Mouse (Mus musculus) adrenal gland, postnatal 36 days (tissue): Measurements from ENCODE around the gene Lrrc42. TPM values are rescaled to one million over a fixed set of nuclear protein-coding genes. Genes with fewer than 3 reads are reported as not detected.
A peak's percentile ranks its signal among the peaks of the same experiment; 100 is the strongest.

Experiments used
- DNase-seq, 2 experiments: peaks; one replicate each; pipeline ENCODE4 v3.0.0; 2021; ENCODE audit warnings: mixed read lengths in 1 of 2
- long read RNA-seq, 2 experiments: library from polyadenylated mRNA; stranded (forward); transcript quantifications; one replicate each; pipeline ENCODE4 v2.0.0; 2021; ENCODE audit warnings: borderline sequencing depth in 2 of 2
- total RNA-seq, 2 experiments: library from RNA; stranded (reverse); gene quantifications; 2 replicates each; pipeline ENCODE4 v1.2.3; 2021

Lrrc42 gene
- total RNA-seq, result 10 to 100 TPM; 28.8 to 30.5 TPM
- long read RNA-seq, experiment 1, transcript Lrrc42-201 (8 exons, 1,755 nt), result major isoform, 20 of 26 reads
- long read RNA-seq, experiment 1, partial matches to known transcripts, result 3 of 26 reads
- long read RNA-seq, experiment 1, other reads (novel, unspliced or antisense), result 2 of 26 reads
- long read RNA-seq, experiment 2, transcript Lrrc42-201 (8 exons, 1,755 nt), result major isoform, 6 of 7 reads
- long read RNA-seq, experiment 2, partial matches to known transcripts, result 0 of 7 reads
- long read RNA-seq, experiment 2, other reads (novel, unspliced or antisense), result 0 of 7 reads

DNA sequence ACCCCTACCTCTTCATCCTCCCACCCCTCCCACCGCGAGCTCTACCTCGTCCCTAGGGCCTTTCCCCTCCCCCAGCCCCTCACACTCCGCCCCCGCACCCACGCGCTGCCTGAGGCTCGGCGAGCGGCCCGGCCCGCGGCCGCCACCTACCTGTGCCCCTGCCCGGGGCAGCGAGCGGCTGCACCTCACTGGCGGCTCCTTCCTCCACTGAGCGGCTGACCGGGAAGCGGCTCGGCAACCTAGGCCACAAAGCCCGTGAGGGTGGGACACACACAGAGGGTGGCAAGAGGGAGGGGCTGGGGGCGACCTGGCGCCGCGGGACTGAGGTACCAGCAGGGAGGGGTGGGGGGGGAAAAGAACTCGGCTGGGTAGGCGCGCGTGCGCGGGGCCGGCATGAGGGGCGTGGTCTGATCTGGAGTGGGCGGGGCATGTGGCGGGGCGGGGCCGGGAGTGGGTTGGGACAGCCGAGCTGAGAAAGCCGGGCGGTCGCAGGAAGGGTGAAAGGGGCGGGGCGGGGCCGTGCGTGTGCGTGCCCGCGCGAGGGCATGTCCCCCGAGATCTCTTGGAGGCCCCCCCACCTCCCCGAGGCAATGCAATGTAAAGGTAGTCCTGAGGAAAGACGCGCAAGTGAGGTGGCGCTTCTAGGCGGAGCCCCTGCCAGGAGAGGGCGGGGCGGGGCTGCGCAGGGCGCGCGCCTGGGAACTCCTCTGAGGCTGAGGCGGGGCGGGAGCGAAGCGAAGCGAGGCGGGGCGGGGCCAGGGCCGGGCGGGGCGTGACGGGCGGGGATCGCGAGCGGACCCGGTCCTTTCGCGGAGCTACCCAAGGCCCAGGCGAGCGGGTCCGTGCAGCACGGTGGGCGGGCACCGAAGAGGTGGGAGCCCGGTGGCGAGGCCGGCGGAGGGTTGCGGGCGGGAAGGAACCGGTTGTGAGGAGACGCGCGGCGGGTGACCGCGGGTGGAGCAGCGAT, at the start of gene Lrrc42, which contains the start of gene Hspb11:
Gene Lrrc42, minus strand, starts transcription at position 408 of the 967 bp plus-strand sequence.
Gene Hspb11, plus strand, starts transcription at position 469 of the 967 bp plus-strand sequence.
- peak; percentile 96 to 97 for DNase-seq

DNA sequence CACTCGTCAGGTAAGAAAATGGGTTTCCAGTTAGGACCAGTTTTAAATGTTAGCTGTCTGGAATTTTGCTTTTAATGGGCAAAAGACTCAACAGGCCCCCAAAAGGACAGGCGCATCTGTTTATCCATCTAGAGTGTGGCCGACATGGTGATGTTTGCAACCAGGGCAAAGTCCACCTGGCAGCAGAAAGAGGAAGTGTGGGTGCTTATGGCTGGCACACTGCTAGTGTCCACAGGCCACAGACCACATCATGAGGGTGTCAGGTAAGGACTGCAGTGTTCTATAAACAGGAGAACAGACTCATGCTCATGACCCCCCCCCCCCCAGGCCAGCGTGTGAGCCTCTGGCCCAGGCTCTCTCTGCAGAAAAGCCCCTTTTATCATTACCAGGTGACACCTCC, 49.5 kb upstream of the Lrrc42 start:
- no peak for DNase-seq

DNA sequence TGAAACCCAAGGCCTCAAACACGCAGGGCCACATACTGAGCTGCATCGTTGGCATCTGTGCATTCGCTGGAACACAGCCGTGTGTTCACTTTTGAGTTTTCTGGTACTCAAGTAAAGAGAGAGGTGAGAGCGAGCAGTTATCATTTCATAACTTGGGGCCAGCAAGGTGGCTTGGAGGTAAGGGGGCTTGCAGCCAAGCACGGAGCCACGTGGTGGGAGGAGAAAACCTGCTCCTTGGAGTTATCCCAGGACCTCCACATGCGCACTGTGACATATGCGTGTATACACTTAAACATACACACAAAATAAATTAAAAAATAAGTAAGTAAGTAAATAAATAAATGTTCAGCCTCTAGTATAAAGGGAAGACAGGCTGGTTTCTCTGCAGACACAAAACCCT, 48.9 kb upstream of the Lrrc42 start:
- DNase-seq, result no peak

DNA sequence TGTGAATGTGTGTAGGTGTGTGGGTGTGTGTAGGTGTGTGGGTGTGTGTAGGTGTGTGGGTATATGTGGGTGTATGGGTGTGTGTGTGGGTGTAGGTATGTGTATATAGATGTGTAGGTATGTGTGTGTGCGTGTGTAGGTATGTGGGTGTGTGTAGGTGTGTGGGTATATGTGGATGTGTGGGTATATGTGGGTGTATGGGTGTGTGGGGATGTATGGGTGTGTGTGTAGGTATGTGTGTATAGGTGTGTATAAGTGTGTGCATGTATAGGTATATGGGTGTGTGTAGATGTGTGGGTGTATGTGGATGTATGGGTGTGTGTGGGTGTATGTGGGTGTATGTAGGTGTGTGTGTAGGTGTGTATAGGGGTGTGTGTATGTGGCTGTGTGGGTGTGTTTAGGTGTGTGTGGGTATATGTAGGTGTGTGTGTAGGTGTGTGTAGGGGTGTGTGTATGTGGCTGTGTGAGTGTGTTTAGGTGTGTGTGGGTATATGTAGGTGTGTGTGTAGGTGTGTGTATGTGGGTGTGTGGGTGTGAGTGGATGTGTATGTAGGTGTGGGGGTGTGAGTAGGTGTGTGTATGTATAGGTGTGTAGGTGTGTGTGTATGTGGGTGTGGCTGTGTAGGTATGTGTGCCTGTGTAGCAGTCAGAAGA, 47.7 kb upstream of the Lrrc42 start:
- no peak for DNase-seq

DNA sequence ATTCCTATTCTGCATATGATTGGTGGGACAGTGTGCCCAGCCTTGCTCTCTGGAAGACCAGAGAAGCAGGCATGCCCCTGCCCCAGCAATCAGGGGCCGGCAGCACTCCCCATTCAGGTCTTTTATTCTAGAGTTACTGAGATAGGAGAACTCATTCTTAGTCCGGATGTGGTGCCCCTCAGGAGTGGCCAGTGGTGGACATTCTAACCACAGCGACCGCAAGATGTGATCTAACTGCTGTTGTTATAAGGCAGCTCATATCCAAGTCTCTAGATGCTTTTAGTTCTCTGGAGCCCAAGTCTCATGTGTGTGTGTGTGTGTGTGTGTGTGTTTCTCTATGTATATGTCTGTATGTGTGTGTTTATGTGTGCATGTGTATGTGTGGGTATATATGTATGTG, 47.0 kb upstream of the Lrrc42 start:
- DNase-seq, result no peak

DNA sequence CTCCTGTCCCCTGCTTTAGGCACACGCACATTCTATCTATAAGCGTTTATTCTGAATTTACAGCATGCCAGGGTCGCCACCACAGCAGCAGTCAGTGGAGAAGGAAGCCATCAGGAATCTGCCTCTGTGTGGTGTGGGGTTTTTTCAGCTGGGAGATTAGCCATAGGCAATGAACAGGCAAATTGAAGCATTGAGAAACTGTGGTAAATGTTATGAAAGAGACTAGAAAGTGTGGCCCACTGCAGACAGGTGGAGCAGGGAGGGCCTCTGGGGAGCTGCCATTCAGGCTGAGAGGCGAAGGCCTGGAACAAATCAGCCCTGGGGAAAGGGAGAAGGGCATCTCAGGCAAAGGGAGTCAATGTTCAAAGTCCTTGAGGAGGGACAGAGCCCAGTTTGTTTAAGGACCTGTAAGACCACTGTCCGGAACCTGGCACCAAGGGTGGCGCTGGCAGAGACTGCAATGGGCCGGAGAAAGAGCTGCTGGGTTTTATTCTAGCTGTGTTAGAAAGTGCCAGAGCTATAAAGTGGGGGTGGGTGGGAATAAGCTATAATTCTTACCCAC, 46.5 kb upstream of the Lrrc42 start:
- no peak for DNase-seq

DNA sequence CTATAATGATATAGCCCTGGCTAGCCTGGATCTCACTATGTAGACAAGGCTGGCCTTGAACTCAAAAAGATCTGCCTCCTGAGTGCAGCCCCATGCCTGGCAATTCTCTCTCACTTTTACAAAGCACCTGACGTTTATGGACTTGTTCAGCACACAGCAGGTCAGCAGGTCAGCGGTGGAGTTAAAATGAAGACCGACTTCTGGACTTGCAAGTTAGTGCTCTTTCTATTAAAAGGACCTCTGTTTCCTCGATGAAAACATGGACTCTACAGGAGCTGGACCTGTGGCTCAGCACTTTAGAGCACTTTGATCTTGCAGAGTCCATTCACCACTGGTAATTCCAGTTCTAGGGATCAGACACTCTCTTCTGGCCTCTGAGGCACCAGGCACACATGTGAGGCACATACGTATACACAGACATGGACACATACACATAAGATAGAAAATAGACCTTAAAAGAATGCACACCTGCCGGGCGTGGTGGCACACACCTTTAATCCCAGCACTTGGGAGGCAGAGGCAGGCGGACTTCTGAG, 44.8 kb upstream of the Lrrc42 start:
- DNase-seq, result no peak

DNA sequence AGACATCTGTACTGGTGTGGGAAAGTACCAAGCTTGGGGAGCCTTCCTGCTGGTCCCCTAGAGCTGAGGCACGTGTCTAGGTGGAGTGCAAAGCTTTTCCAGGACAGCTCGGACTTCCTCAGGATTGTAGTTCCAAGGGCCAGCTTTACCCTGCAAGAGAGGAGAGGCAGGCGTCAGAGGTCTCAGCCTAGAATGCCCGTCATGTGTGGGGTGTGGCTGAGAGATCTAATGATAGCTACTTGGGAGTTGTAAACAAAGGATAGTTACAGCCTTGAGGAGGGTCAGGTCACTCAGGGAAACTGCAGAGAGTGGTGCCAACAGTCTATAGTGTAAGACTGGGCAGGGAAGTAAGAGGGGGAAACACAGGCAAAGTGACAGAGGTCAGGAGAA, 38.9 kb upstream of the Lrrc42 start:
- DNase-seq, result no peak

DNA sequence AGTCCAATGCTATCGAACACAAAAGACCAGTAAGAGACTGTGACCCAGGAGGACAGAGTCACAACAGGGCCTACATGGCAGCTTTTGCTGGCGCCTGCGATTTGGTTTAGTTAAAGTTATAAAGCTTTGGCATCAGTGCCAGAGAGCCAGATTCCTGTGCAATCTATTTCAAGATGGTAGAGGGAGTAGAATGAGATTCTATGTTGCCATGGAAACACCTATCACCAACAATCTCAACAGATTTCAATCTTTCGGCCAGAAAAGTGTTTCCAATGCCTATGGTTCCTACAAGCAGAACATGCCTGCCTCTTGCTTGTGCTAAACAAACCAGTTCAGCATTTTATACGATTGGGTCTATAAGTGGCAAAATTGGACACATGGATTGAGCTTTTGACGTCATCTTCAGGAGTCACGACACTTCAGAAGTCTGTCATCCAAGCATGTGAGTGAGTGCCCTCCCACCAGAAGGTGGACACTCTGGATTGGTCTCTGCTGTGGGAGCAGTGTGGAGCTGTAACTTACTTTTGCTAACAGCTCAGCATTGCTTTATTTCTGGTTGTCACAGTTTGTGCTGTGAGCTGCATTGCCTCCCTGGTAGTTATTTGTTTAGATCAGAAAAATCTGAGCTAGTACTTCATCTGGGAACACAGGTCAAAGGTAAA, 38.4 kb upstream of the Lrrc42 start:
- DNase-seq, result no peak

DNA sequence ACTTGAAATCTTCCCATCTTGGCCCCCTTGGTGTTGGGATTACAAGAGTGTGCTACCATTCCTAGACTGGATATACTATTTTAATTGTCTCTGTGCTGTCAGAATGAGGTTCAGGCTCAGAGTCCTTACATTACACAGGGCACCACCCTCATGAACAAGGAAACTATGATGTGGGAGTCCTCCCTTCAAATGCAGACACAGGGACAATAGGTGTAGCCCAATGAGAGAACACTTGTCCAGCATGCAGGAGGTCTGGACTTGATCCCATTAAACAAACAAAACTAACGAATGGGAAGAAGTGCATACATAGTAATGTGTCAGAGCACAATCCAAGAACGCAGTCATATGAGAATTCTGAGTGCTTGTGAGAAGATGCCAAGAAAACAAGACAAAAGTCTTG, 34.2 kb upstream of the Lrrc42 start:
- no peak for DNase-seq

DNA sequence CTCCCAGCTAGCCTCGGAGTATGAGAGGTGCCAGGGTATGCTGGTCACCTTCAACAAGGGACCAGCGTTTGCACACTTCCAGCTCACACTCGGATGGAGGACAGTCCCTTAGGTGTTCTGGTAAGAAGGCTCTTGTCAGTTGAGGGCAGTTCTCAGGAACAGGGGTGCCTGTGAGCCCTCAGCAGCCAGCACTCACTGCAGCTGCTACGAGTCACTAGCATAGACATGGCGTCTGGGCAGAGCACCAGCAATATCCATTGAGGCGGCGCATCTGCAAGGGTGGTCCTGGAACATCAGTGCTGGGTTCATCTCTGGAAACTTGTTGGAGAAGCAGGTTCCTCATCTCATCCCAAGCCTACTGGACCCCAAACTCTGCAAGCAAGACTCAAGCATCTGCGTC, 33.1 kb upstream of the Lrrc42 start:
- no peak for DNase-seq

DNA sequence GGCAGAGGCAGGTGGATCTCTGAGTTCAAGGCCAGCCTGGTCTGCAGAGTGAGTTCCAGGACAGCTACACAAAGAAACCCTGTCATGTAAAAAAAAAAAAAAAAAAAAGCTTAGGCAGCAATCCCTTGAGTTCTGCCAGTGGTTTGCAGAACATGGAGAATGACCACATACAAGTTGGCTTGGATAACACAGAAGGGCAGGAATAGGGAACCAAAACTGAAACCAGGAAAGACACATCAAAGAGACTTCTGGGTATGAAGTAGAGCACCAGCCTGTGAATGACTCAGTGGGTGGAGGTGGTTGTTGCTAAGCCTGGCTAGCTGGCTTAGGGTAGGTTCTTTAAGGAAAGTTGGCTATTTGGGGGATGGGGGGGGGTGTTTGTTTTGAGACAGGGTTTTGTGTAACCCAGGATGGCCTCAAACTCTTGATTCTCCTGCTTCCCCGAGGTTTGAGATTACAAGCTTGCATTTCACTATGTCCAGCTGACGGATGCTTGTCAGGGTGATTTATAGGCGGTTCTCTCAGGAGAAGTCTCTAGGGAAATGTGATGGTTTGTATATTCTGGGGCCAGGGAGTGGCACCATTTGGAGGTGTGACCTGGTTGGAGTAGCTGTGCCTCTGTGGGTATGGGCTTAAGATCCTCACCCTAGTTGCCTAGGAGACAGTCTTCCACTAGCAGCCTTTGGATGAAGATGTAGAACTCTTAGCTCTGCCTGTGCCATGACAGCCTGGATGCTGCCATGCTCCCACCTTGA, 32.3 kb upstream of the Lrrc42 start:
- DNase-seq, result no peak

DNA sequence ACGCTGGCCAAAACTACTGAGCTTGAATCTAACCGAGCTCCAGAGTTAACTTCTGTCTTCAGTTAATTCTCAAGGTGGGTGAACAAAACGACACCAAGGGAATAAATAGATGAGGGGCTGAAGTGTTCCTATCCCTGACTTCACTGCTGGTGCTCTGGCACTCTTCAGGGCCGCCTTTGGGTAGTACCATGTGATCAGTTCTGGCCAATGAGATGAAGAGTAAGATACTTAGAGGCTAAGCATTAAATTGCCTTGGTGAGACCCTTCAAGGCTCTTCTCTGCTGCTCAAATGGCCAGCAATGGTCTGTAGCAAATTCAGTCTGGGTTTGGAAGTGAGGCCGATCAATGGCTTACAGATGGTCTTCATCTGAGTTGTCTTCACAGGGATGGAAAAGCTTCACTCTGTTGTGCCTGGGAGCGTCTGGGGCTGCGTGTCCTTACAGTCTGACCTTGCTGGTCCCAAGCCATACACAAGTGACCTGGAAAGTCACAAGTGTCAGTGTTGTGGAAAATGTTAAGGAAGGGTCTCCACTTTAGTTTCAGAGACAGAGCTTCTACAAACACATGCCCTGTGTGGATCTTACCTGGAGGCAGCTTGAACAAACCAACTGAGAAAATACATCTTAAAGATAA, 27.6 kb upstream of the Lrrc42 start:
- no peak for DNase-seq

DNA sequence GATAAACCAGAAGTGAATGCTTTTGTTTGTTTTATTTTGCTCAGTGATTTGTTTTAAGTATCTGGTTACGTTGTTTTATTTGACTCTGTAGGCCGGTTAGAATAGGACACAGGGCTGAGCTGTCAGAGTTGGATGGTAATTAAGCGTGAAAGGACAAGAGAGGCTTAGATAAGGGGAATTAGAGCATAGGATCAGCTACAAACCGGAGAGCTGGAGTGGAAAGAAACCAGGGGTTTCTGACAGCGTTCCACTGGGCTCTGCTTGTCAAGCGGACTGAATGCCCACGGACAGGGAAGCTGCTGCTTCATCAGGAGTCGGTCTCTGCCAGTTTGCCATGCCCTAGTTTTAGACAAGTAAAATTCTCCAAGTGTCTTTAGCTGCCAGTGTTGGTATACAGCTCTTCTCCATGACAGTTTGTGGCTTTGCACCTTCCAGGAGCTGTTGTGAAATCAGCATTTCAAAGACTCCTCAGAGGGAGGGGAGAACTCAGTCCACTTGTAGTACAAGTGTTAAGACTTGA, 24.9 kb upstream of the Lrrc42 start:
- DNase-seq, result no peak

DNA sequence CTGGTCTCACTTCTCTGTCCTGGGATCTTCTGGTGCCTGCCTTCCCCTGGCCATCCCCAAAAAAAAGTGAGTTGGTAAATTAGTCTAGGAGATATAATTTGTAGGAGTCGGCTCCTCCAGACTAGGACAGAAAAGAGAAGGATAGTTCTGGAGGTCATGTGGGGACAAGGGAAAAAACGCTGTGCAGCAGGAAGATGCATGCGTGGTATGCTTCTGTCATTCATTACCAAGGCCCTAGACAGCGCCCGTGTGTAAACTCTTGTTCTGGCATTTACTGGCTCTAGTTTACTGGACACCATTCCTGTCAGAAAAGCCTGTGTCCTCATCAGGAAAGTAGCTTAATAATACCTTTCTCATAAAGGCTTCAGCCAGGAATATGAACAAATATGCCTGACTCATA, 21.2 kb upstream of the Lrrc42 start:
- no peak for DNase-seq

DNA sequence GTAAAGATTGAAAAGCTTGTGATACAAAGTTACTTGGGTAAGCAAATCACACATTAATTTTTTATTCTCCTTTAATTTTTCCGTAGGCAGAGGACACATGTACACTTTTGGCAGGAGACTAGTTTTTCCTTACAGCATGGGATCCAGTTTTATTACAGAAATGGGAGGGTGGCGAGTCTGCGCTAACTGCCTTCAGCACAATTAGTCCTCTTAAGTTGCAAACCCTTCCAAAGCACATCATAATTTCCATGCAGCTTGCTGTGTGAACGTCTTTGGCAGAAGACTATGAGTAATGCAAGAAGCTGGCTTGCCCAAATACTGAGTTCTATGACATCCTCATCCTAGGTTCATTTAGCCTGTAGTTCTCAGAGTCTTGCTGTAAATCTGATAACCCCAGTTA, 20.4 kb upstream of the Lrrc42 start:
- no peak for DNase-seq

DNA sequence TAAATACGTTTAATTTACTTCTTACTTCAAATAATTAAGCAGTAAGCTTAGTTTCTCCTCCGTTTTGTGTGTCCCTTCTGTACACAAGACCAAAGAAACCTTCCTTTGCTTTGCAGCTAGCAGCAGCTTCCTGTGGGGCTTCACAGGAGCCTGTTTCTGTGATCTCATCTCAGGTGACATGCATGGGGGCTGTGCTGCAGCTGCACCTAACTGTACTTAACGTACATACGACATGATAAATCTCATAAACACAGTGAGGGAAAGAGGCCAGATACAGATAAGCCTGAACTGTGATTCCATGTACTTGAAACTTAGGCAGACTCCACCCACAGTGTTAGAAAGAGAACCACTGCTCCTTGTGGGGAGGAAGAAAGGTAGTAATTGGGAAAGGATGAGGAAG, 6.7 kb upstream of the Lrrc42 start:
- no peak for DNase-seq

DNA sequence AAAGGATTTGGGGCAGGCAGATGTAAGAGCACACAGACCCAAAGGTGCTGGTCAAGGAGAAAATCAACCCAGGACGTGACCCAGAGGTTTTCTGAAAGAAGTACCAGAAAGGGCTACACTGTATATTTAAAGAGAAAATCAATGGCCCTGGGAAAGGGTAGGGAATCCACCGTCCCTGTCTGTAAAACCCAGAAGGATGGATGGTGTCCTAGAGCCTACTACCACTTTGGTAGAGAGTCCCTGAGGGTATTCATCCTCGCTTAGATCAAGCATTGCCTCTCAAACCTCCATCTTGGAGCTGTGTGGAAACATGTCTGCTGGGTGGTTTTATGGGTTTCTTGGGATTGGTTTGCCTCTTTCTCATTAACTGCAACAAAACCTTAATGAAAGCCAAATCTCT, 1.1 kb upstream of the Lrrc42 start:
- DNase-seq, result no peak

DNA sequence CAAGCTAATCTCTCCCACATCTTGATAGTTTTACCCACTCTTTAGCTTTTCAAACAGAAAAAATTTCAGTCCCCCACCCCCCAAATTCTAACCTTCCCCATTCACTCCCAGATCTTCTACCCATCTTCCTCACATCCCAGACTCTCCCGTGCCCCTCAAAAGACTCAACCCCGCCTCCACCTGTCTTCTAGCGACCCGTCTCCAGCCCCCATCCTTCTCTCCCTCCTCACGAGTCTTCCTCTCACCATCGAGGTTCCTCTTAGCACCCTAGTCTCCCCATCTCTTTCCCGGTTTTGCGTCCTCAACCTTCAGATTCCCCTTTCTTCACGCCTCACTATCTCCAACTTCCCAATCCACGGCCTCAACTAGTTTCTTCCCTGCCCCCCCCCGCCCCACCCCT, 810 bp downstream of the Lrrc42 start:
- no peak for DNase-seq

DNA sequence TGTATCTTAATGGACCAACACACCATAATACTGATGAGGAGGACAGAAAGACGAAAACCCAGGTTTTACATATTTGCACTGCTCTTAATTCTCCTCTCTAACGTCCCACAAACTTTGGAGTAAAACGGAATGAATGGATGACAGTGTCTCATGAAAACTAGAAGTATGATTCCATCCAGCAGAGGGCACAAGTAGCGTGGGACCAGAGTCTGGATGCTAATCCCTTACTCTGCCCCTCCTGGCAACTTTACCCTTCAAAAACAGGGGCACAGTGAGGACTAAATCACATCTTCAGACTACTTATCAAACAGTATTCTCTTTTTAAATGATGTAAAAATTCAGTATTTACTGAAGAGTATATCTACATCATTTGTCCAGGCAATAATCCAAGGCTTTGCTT, 2.8 kb downstream of the Lrrc42 start:
- peak; percentile 26 to 53 for DNase-seq
